Mouse (Mus musculus) kidney, embryonic 15.5 days (tissue): ENCODE measurements around the gene Nbas. TPM values are rescaled to one million over a fixed set of nuclear protein-coding genes. Genes with fewer than 3 reads are reported as not detected.

ENCODE experiments used
- ATAC-seq: fragments of 200-750 bp; cut with Nextera tagmentation; replicated peaks from 2 replicates; pipeline ENCODE4 v1.8.0; 2017; ENCODE audit warnings: moderate TSS enrichment; ENCODE audit not compliant: low FRiP score
- H3K27ac ChIP-seq: fragments of 300-500 bp; sonication (generic); 2 replicates; pipeline ENCODE4 v1.5.1; 2015; ENCODE audit warnings: mild to moderate bottlenecking, inconsistent platforms
- H3K27me3 ChIP-seq: fragments of 300-500 bp; sonication (generic); 2 replicates; pipeline ENCODE4 v1.6.1; 2015; ENCODE audit warnings: inconsistent platforms
- H3K36me3 ChIP-seq: fragments of 300-500 bp; sonication (generic); 2 replicates; pipeline ENCODE4 v1.6.1; 2015; ENCODE audit warnings: inconsistent platforms
- H3K4me1 ChIP-seq: fragments of 300-500 bp; sonication (generic); 2 replicates; pipeline ENCODE4 v1.6.1; 2015; ENCODE audit warnings: inconsistent platforms
- H3K4me2 ChIP-seq: fragments of 300-500 bp; sonication (generic); 2 replicates; pipeline ENCODE4 v1.6.1; 2015; ENCODE audit warnings: moderate library complexity, mild to moderate bottlenecking, inconsistent platforms
- H3K4me3 ChIP-seq: fragments of 300-500 bp; sonication (generic); replicated peaks from 2 replicates; pipeline ENCODE4 v1.5.1; 2015; ENCODE audit warnings: mild to moderate bottlenecking, inconsistent platforms
- H3K9ac ChIP-seq: fragments of 300-500 bp; sonication (generic); 2 replicates; pipeline ENCODE4 v1.6.1; 2015; ENCODE audit warnings: mild to moderate bottlenecking, inconsistent platforms
- H3K9me3 ChIP-seq: fragments of 300-500 bp; sonication (generic); replicated peaks from 2 replicates; pipeline ENCODE4 v1.6.1; 2016; ENCODE audit warnings: inconsistent platforms
- WGBS: fragments of 180-500 bp; shearing (Covaris S2); methylation state at CpG from one replicate; pipeline ENCODE4 v1.1.7; 2015; ENCODE audit warnings: mixed read lengths; 5-methylcytosine and 5-hydroxymethylcytosine counted together
- polyA plus RNA-seq: library from polyadenylated mRNA; unstranded; fragments of >200 nt; fragmentation: Nextera tagmentation; extraction: Ambion mirVana; gene quantifications from 2 replicates; pipeline ENCODE4 v1.2.1, GENCODE M21; 2015

Nbas gene
- polyA plus RNA-seq, 1 experiment from 2014 or later, result 14.5 TPM

- H3K9me3 ChIP-seq, result no peaks in the 10 kb centered on the region
- ATAC-seq, result no peak
Observed at GRCm38 (mm10) chr12:13602414-13602813, 333.5 kb downstream of the Nbas start.

GRCm38 (mm10) chr12:13607021-13607420 lies 338.1 kb downstream of the Nbas start:
- Histone ChIP-seq H3K9me3 (no peaks in the 10 kb centered on the region), H3K4me3 (no peak overlapping the region), H3K9ac (no peak overlapping the region), H3K4me2 (no peak overlapping the region), H3K4me1 (no peaks in the 10 kb centered on the region), H3K27ac (no peak overlapping the region), H3K36me3 (no peaks in the 10 kb centered on the region), H3K27me3 (no peaks in the 10 kb centered on the region)
- WGBS, result 80% methylated on average over 2 of the region's 2 CpGs
- ATAC-seq, result no peak

More at GRCm38 (mm10) chr12:13602414-13602813, 333.5 kb downstream of the Nbas start:
- Histone ChIP-seq H3K27me3 (no peaks in the 10 kb centered on the region), H3K4me3 (no peak overlapping the region), H3K27ac (no peak overlapping the region), H3K4me1 (peaks cover 4% of the 10 kb centered on the region; the same call in 1 of the 2 replicates), H3K36me3 (no peaks in the 10 kb centered on the region), H3K4me2 (no peak overlapping the region), H3K9ac (no peak overlapping the region)

GRCm38 (mm10) chr12:13609027-13609426 lies 340.1 kb downstream of the Nbas start:
- whole genome bisulfite sequencing, result 81% methylated on average over 11 of the region's 11 CpGs
- H3K9me3 ChIP-seq, result no peaks in the 10 kb centered on the region
- H3K4me2 ChIP-seq, result no peak overlapping the region
- H3K4me1 ChIP-seq, result no peaks in the 10 kb centered on the region
- H3K9ac ChIP-seq, result no peak overlapping the region
- no peak for ATAC-seq
- H3K27ac ChIP-seq, result no peak overlapping the region
- no peak overlapping the region for H3K4me3 ChIP-seq
- no peaks in the 10 kb centered on the region for H3K36me3 ChIP-seq
- H3K27me3 ChIP-seq, result no peaks in the 10 kb centered on the region

- no peak overlapping the region for H3K4me2 ChIP-seq
Observed at GRCm38 (mm10) chr12:13613041-13613440, 344.1 kb downstream of the Nbas start.

GRCm38 (mm10) chr12:13615661-13616060 lies 346.7 kb downstream of the Nbas start:
- 84% methylated on average over 7 of the region's 7 CpGs for WGBS
- no peaks in the 10 kb centered on the region for H3K4me1 ChIP-seq
- H3K36me3 ChIP-seq, result no peaks in the 10 kb centered on the region
- H3K9me3 ChIP-seq, result no peaks in the 10 kb centered on the region
- H3K27ac ChIP-seq, result no peak overlapping the region
- no peak overlapping the region for H3K9ac ChIP-seq
- no peak for ATAC-seq
- no peak overlapping the region for H3K4me2 ChIP-seq
- H3K4me3 ChIP-seq, result no peak overlapping the region
- H3K27me3 ChIP-seq, result no peaks in the 10 kb centered on the region

More at GRCm38 (mm10) chr12:13613041-13613440, 344.1 kb downstream of the Nbas start:
- no peaks in the 10 kb centered on the region for H3K9me3 ChIP-seq
- H3K27ac ChIP-seq, result no peak overlapping the region
- H3K36me3 ChIP-seq, result no peaks in the 10 kb centered on the region
- no peak overlapping the region for H3K4me3 ChIP-seq
- H3K4me1 ChIP-seq, result no peaks in the 10 kb centered on the region
- H3K27me3 ChIP-seq, result no peaks in the 10 kb centered on the region
- ATAC-seq, result no peak
- 19% methylated on average over 2 of the region's 2 CpGs for WGBS
- H3K9ac ChIP-seq, result no peak overlapping the region

GRCm38 (mm10) chr12:13622150-13622822 lies 353.4 kb downstream of the Nbas start:
- H3K9me3 ChIP-seq, result no peaks in the 10 kb centered on the region
- no peak overlapping the region for H3K4me3 ChIP-seq
- no peak for ATAC-seq
- H3K9ac ChIP-seq, result no peak overlapping the region
- H3K27me3 ChIP-seq, result no peaks in the 10 kb centered on the region
- H3K4me2 ChIP-seq, result no peak overlapping the region
- no peaks in the 10 kb centered on the region for H3K36me3 ChIP-seq
- H3K4me1 ChIP-seq, result no peaks in the 10 kb centered on the region
- H3K27ac ChIP-seq, result no peak overlapping the region
- 88% methylated on average over 15 of the region's 15 CpGs for WGBS

GRCm38 (mm10) chr12:13626803-13627706 lies 358.1 kb downstream of the Nbas start:
- Histone ChIP-seq H3K27ac (no peak overlapping the region), H3K4me1 (no peaks in the 10 kb centered on the region), H3K4me2 (no peak overlapping the region), H3K27me3 (no peaks in the 10 kb centered on the region), H3K4me3 (no peak overlapping the region), H3K36me3 (no peaks in the 10 kb centered on the region), H3K9me3 (no peaks in the 10 kb centered on the region), H3K9ac (no peak overlapping the region)
- WGBS, result 67% methylated on average over 12 of the region's 12 CpGs
- ATAC-seq, result no peak

Other genes starting within 250 kb of the Nbas start
- 143 and 158 TPM in 2 replicates for gene Ddx1, start 19.9 kb upstream of the Nbas start, polyA plus RNA-seq